Mouse (Mus musculus) megakaryocyte, adult 5-6 weeks (primary cell): ENCODE results near the gene Fzd5. TPM values are rescaled to one million over a fixed set of nuclear protein-coding genes. Genes with fewer than 3 reads are reported as not detected.

Experiments
- ATAC-seq: 2 replicates; pipeline ENCODE4 v1.8.0; 2016; ENCODE audit warnings: mild to moderate bottlenecking, inconsistent platforms; ENCODE audit not compliant: poor library complexity, severe bottlenecking
- total RNA-seq, 2 experiments: library from RNA; stranded (forward) in 1 of 2; stranded (reverse) in 1 of 2; fragments of 153-499, 151-499 nt in 1 of 2; fragments of 221-1000, 200-1000 nt in 1 of 2; gene quantifications; 2 replicates each; pipeline versions ENCODE4 v1.2.3 to v1.2.4; 2015 to 2017

Gene Fzd5
- total RNA-seq, 2 experiments from 2014 or later, result 1.6 to 1.8 TPM

GRCm38 (mm10) chr1:64690213-64691013, 47.1 kb downstream of the Fzd5 start, which contains the start of gene Ccnyl1:
TSS of gene Ccnyl1 (plus strand) at chr1:64690455.
- ATAC-seq, result peak; percentile 96

DNA sequence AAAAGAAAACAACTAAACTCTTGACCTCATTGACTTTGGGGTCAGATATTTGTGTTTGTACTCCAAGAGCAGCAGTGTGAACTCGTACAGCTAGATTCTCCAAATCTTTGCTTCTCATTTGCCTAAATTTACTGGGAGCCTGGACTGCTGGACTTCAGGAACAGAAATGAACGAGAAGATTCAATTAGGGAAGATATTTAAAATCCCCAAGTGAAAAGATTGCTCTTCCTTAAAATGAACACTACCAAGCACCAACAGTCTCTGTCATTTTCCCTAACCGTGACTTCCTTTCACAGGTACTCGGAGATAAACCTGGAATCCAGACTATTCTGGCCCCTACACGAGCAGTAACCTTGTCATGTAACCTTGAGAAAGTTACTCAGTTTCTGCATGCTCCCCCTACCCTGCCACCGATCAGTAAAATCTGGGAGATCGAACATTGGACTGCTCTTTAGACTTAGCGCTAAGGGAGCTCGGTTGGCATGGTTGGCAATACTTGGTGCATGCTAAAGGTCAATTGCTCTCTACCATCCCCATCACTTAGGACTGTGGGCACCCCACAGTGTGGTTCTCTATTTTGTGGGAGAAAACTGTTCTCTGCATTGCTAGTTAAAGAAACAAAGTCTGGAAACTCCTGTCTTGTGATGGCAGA, 47.9 kb downstream of the Fzd5 start:
- ATAC-seq, result no peak

- ATAC-seq, result no peak
Observed at GRCm38 (mm10) chr1:64688046-64688445, 49.5 kb downstream of the Fzd5 start.

- no peak for ATAC-seq
Observed at GRCm38 (mm10) chr1:64684440-64684839, 53.1 kb downstream of the Fzd5 start.

DNA sequence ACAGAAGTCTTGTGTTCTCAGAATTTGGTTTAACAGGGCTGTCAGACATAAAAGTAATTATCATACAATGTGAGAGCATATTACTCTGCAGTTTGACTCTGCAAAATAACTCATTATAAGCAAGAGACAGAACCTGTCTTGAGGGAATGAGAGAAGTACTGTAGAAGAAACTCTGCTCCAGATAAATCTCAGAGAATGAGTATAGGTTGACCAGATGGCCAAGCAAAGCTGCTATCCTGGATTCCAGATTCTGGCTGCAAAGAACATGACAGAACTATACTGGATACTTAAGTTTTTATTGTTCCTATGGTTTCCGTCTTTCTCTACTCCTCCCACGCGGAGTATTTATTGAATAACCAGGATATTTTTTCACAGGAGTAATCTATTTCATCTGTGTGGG, 54.5 kb downstream of the Fzd5 start:
- ATAC-seq, result no peak

DNA sequence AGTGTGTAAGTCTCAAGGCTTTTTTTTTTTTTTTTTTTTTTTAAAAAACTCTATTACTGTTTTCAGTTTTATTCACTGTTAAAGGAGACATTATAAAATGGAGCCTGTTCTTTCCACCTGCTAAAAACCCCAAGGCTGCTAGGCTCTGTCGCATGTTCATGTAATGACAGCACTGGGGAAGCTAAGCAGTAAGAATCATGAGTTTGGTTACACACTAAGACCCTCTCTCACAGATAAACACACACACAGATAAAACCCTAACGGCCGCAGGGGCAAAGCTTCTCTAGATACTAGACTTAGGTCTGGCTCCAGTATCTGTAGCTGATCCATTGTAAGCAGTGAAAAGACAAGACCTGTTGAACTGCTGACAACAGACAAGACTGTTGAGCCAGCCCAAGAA, 56.1 kb downstream of the Fzd5 start:
- ATAC-seq, result no peak

Other genes with a start within 250 kb of the Fzd5 start
- 58.0 and 76.6 TPM in 2 replicates for gene Creb1, start 205.1 kb downstream of the Fzd5 start, total RNA-seq (2015)
- 85.9 and 88.6 TPM in 2 replicates for gene Creb1, start 205.1 kb downstream of the Fzd5 start, total RNA-seq (2017)
- 9.9 and 12.2 TPM in 2 replicates for gene Mettl21a, start 120.5 kb downstream of the Fzd5 start, total RNA-seq (2015)
- gene Mettl21a, start 120.5 kb downstream of the Fzd5 start, total RNA-seq (2017), result 10.5 and 15.0 TPM in 2 replicates
- gene Ccnyl1, start 47.3 kb downstream of the Fzd5 start, total RNA-seq (2015), result 10.6 and 12.6 TPM in 2 replicates
- 10.4 and 11.1 TPM in 2 replicates for gene Ccnyl1, start 47.3 kb downstream of the Fzd5 start, total RNA-seq (2017)
- 38.5 and 40.6 TPM in 2 replicates for gene Plekhm3, start 219.1 kb upstream of the Fzd5 start, total RNA-seq (2015)
- gene Plekhm3, start 219.1 kb upstream of the Fzd5 start, total RNA-seq (2017), result 26.4 and 39.1 TPM in 2 replicates